In genomic region chr13:55171517-55172335, GRCm38 (mm10) we compare ENCODE assay signal across 8 mouse cellular contexts. TPM values are rescaled to one million over a fixed set of nuclear protein-coding genes. Genes with fewer than 3 reads are reported as not detected.
DNase-seq lines count a peak whose midpoint lies in the region; ATAC-seq and TF ChIP-seq lines count a peak whose summit lies in the region.

No protein-coding gene starts in this region.

- WGBS in hindbrain, embryonic 13.5 days, result 10% methylated on average over 26 of the region's 26 CpGs
- WGBS in small intestine, adult 2 months, result 15% methylated on average over 26 of the region's 26 CpGs

- no peaks in the 10 kb centered on the region for H3K79me2 ChIP-seq in C2C12 (ENCODE audit: control insufficient read depth, insufficient read depth)

- DNase-seq in adrenal gland, postnatal 14 days, result peak; percentile 81
- DNase-seq in frontal cortex, postnatal 14 days (ENCODE audit: low spot score in 2 of 2), result peak; percentile 32 to 41
- peak; percentile 39 for DNase-seq in left cerebral cortex, postnatal 36 days (ENCODE audit: low spot score in 2 of 2)
- no peak for DNase-seq in cerebellum, postnatal 36 days

- H3K9ac ChIP-seq in hindbrain, embryonic 13.5 days, result peak overlapping the region; percentile 55

- intact Hi-C loops in left cerebral cortex, postnatal 36 days (cut with DNase I), result loop anchor here (5.0 to 10.0 kb wide), 2 partner anchors 64 to 457 kb away; partner anchors contain the start of gene Zfp346

- H3ac ChIP-seq in C2C12 (ENCODE audit: control insufficient read depth, insufficient read length, low read depth), result peak overlapping the region; percentile 47

- peak overlapping the region; percentile 70 for H3K27ac ChIP-seq in hindbrain, embryonic 13.5 days
- H3K27ac ChIP-seq in small intestine, adult 2 months (ENCODE audit: insufficient read depth, low read depth, low read length), result 0 out of 2 replicates have a peak overlapping the region, but pooled peaks have one; percentile 30

- H3K4me2 ChIP-seq in hindbrain, embryonic 13.5 days, result peak overlapping the region; percentile 41

- H3K79me3 ChIP-seq in C2C12 (ENCODE audit: low read depth), result no peaks in the 10 kb centered on the region

- TF ChIP-seq CTCF in C2C12 (IDR thresholded peaks at IDR 0.05; ENCODE audit: control insufficient read depth, insufficient read depth, insufficient read length), result no peak
- TF ChIP-seq CTCF in small intestine, adult 2 months (IDR thresholded peaks at IDR 0.05; ENCODE audit: extremely low read depth, insufficient read length, insufficient replicate concordance, low read depth, low read length), result no peak

- no peak overlapping the region for H3K4me3 ChIP-seq in C2C12 (ENCODE audit: insufficient read depth, poor library complexity, severe bottlenecking)
- H3K4me3 ChIP-seq in hindbrain, embryonic 13.5 days, result no peak overlapping the region; the same call in 1 of the 2 replicates
- H3K4me3 ChIP-seq in megakaryocyte, embryonic 14.5 days (replicated peaks), result peak overlapping the region; percentile 76
- H3K4me3 ChIP-seq in small intestine, adult 2 months (ENCODE audit: low read depth, low read length), result peak overlapping the region; percentile 33

- no peaks in the 10 kb centered on the region for H3K9me3 ChIP-seq in hindbrain, embryonic 13.5 days
- peaks cover 13% of the 10 kb centered on the region for H3K9me3 ChIP-seq in megakaryocyte, embryonic 14.5 days

- H3K4me1 ChIP-seq in hindbrain, embryonic 13.5 days (replicated peaks), result peaks cover 37% of the 10 kb centered on the region
- H3K4me1 ChIP-seq in megakaryocyte, embryonic 14.5 days, result peaks cover 20% of the 10 kb centered on the region
- H3K4me1 ChIP-seq in small intestine, adult 2 months (ENCODE audit: control insufficient read depth, insufficient read depth, insufficient read length, low read length), result peaks cover 4% of the 10 kb centered on the region

- no peaks in the 10 kb centered on the region for H3K36me3 ChIP-seq in C2C12 (ENCODE audit: control insufficient read depth, insufficient read depth)
- H3K36me3 ChIP-seq in hindbrain, embryonic 13.5 days, result no peaks in the 10 kb centered on the region
- no peaks in the 10 kb centered on the region for H3K36me3 ChIP-seq in megakaryocyte, embryonic 14.5 days (replicated peaks; ENCODE audit: low read length)
- H3K36me3 ChIP-seq in small intestine, adult 2 months (ENCODE audit: control insufficient read depth, insufficient read depth, low read length), result no peaks in the 10 kb centered on the region

- no peaks in the 10 kb centered on the region for H3K27me3 ChIP-seq in C2C12 (ENCODE audit: control insufficient read depth, insufficient read depth, insufficient read length)
- H3K27me3 ChIP-seq in hindbrain, embryonic 13.5 days, result no peaks in the 10 kb centered on the region
- H3K27me3 ChIP-seq in megakaryocyte, embryonic 14.5 days (replicated peaks), result peaks cover 50% of the 10 kb centered on the region
- no peaks in the 10 kb centered on the region; the same call in 1 of the 2 replicates for H3K27me3 ChIP-seq in small intestine, adult 2 months (ENCODE audit: control insufficient read depth, insufficient read depth, low read length)

- ATAC-seq in hindbrain, embryonic 13.5 days (ENCODE audit: low FRiP score), result peak; percentile 83

- TF ChIP-seq POLR2A in small intestine, adult 2 months (IDR thresholded peaks at IDR 0.05; ENCODE audit: low read depth, low read length), result no peak

TF ChIP-seq in C2C12, 6 proteins besides CTCF, POLR2A, EP300 and RAD21:
- TF ChIP-seq CEBPB (IDR thresholded peaks at IDR 0.05; ENCODE audit: low read depth) (no peak), MAX (IDR thresholded peaks at IDR 0.05) (peak; percentile 59), MYOD1 (IDR thresholded peaks at IDR 0.05; ENCODE audit: control insufficient read depth, insufficient read length, low read depth) (peak; percentile 96)

RNA-seq across cellular contexts. Expression of gene Fgfr4, which starts 19.3 kb away (rescaled TPM):
- 2.8 TPM for polyA plus RNA-seq in C2C12 (2012; fragmentation: generic; extraction: Trizol)
- total RNA-seq in adrenal gland, postnatal 14 days (2021), result 39.2 and 46.7 TPM in 2 replicates
- polyA plus RNA-seq in hindbrain, embryonic 13.5 days (2015; fragmentation: Nextera tagmentation; extraction: Ambion mirVana), result 1.1 and 2.0 TPM in 2 replicates
- under 1 TPM; 0.18 to 0.30 TPM for total RNA-seq in left cerebral cortex, postnatal 36 days (2021)
- not detected in 2 replicates for polyA plus RNA-seq in megakaryocyte, embryonic 14.5 days (2012; ENCODE audit: insufficient read depth, low replicate concordance)
- polyA plus RNA-seq in small intestine, adult 2 months (2012; rRNA removed), result 2.9 and 4.8 TPM in 2 replicates

RNA-seq across cellular contexts. Expression of gene Nsd1, which starts 37.9 kb away (rescaled TPM):
- 10.5 TPM for polyA plus RNA-seq in C2C12 (2012; fragmentation: generic; extraction: Trizol)
- total RNA-seq in adrenal gland, postnatal 14 days (2021), result 120 and 132 TPM in 2 replicates
- 70.7 and 73.5 TPM in 2 replicates for polyA plus RNA-seq in hindbrain, embryonic 13.5 days (2015; fragmentation: Nextera tagmentation; extraction: Ambion mirVana)
- 100 to 1,000 TPM; 105 to 134 TPM for total RNA-seq in left cerebral cortex, postnatal 36 days (2021)
- 2.5 and 2.7 TPM in 2 replicates for polyA plus RNA-seq in megakaryocyte, embryonic 14.5 days (2012; ENCODE audit: insufficient read depth, low replicate concordance)
- 6.9 and 16.3 TPM in 2 replicates for polyA plus RNA-seq in small intestine, adult 2 months (2012; rRNA removed)

RNA-seq across cellular contexts. Expression of gene Gm17617, which starts 38.4 kb away (rescaled TPM):
- not detected for polyA plus RNA-seq in C2C12 (2012; fragmentation: generic; extraction: Trizol)
- total RNA-seq in adrenal gland, postnatal 14 days (2021), result not detected in 2 replicates
- not detected in 2 replicates for polyA plus RNA-seq in hindbrain, embryonic 13.5 days (2015; fragmentation: Nextera tagmentation; extraction: Ambion mirVana)
- total RNA-seq in left cerebral cortex, postnatal 36 days (2021), result not detected
- polyA plus RNA-seq in megakaryocyte, embryonic 14.5 days (2012; ENCODE audit: insufficient read depth, low replicate concordance), result not detected in 2 replicates
- polyA plus RNA-seq in small intestine, adult 2 months (2012; rRNA removed), result not detected in 2 replicates

Comparison
In these comparisons a context has a peak if more than half of its experiments do, and no peak if none do; other contexts are left out.
1. H3K4me3 ChIP-seq: peak in megakaryocyte, embryonic 14.5 days (single experiment) and small intestine, adult 2 months (single experiment); none in C2C12 (single experiment) and hindbrain, embryonic 13.5 days (single experiment).
2. DNase-seq: peak in adrenal gland, postnatal 14 days (single experiment), frontal cortex, postnatal 14 days (2 of 2) and left cerebral cortex, postnatal 36 days (2 of 2); none in cerebellum, postnatal 36 days (0 of 2).